Mouse (Mus musculus): ENCODE data around the gene Plppr4.

- TF ChIP-seq CTCF (IDR thresholded peaks at IDR 0.05; ENCODE audit: low read depth, low read length) (no peak), POLR2A (IDR thresholded peaks at IDR 0.05; ENCODE audit: borderline replicate concordance, low read depth, low read length) (no peak)
Measured at GRCm38 (mm10) chr3:117308895-117309579, 51.6 kb downstream of the Plppr4 start.

Measured in bone marrow macrophage, adult 2 months (primary cell).